Mouse (Mus musculus): ENCODE measurements around the gene Lnpep.

GRCm38 (mm10) chr17:17492116-17492515 lies 132.7 kb downstream of the Lnpep start:
- TF ChIP-seq CTCF (IDR thresholded peaks at IDR 0.05; ENCODE audit: insufficient read depth, low read depth, low read length), result no peak
- TF ChIP-seq POLR2A (IDR thresholded peaks at IDR 0.05; ENCODE audit: insufficient read depth, low read depth, low read length), result no peak
